Mouse (Mus musculus) myocyte (in vitro differentiated cells): ENCODE measurements at regions not wholly inside any gene's neighbourhood (a gene's known extent, or its start where the extent isn't known, plus 50 kb on each side); places are given as distances from the start of the nearest gene placed in this dataset.

Experiments
- H3K27me3 ChIP-seq: one replicate; pipeline ENCODE4 v1.6.1; 2011; ENCODE audit not compliant: control insufficient read depth, insufficient read depth, insufficient read length
- H3K36me3 ChIP-seq: one replicate; pipeline ENCODE4 v1.6.1; 2011; ENCODE audit not compliant: control insufficient read depth, insufficient read depth
- H3K4me2 ChIP-seq: one replicate; pipeline ENCODE4 v1.6.1; 2011; ENCODE audit warnings: low read depth, control low read depth
- H3K4me3 ChIP-seq: one replicate; pipeline ENCODE4 v1.5.1; 2011; ENCODE audit warnings: mild to moderate bottlenecking, control low read depth, moderate library complexity
- H3K79me2 ChIP-seq: one replicate; pipeline ENCODE4 v1.6.1; 2011; ENCODE audit not compliant: control insufficient read depth, insufficient read depth
- H3ac ChIP-seq: one replicate; pipeline ENCODE4 v1.6.1; 2011; ENCODE audit not compliant: control insufficient read depth, insufficient read length
- CEBPB ChIP-seq: IDR thresholded peaks from 2 replicates; pipeline ENCODE4 v1.6.1; 2011; ENCODE audit warnings: mild to moderate bottlenecking, moderate library complexity; ENCODE audit not compliant: poor library complexity, insufficient read depth, severe bottlenecking
- E2F4 ChIP-seq: IDR thresholded peaks from one replicate; pipeline ENCODE4 v1.6.1; 2011; ENCODE audit warnings: mild to moderate bottlenecking, control low read depth, moderate library complexity; ENCODE audit not compliant: insufficient read depth
- MAX ChIP-seq: IDR thresholded peaks from one replicate; pipeline ENCODE4 v1.6.1; 2011; ENCODE audit warnings: low read depth, mild to moderate bottlenecking, control low read depth
- MYOD1 ChIP-seq, 3 experiments: IDR thresholded peaks; one replicate each; pipeline ENCODE4 v1.6.1; 2011; ENCODE audit warnings: control low read depth in 2 of 3, low read depth in 2 of 3, mild to moderate bottlenecking in 2 of 3, moderate library complexity in 1 of 3; ENCODE audit not compliant: insufficient read length in 2 of 3, control insufficient read depth in 1 of 3
- MYOG ChIP-seq, 3 experiments: IDR thresholded peaks; one replicate each; pipeline ENCODE4 v1.6.1; 2011; ENCODE audit warnings: control low read depth in 2 of 3, low read depth in 2 of 3, mild to moderate bottlenecking in 2 of 3; ENCODE audit not compliant: insufficient read length in 2 of 3, control insufficient read depth in 1 of 3, insufficient read depth in 1 of 3
- POLR2A ChIP-seq: IDR thresholded peaks from one replicate; pipeline ENCODE4 v1.6.1; 2011; ENCODE audit warnings: low read depth, mild to moderate bottlenecking, control low read depth, moderate library complexity; ENCODE audit not compliant: insufficient read length
- POLR2AphosphoS2 ChIP-seq: IDR thresholded peaks from one replicate; pipeline ENCODE4 v1.6.1; 2011; ENCODE audit warnings: low read depth, control low read depth; ENCODE audit not compliant: insufficient read length
- REST ChIP-seq: IDR thresholded peaks from one replicate; pipeline ENCODE4 v1.6.1; 2011; ENCODE audit warnings: mild to moderate bottlenecking, control low read depth, moderate library complexity; ENCODE audit not compliant: insufficient read depth, insufficient read length
- SRF ChIP-seq: IDR thresholded peaks from one replicate; pipeline ENCODE4 v1.6.1; 2011; ENCODE audit warnings: low read depth; ENCODE audit not compliant: control insufficient read depth, insufficient read length
- TCF12 ChIP-seq: IDR thresholded peaks from one replicate; pipeline ENCODE4 v1.6.1; 2011; ENCODE audit warnings: mild to moderate bottlenecking, control low read depth; ENCODE audit not compliant: poor library complexity, insufficient read depth, severe bottlenecking
- TCF3 ChIP-seq: IDR thresholded peaks from one replicate; pipeline ENCODE4 v1.6.1; 2011; ENCODE audit warnings: low read depth, control low read depth; ENCODE audit not compliant: insufficient read length
- USF1 ChIP-seq: IDR thresholded peaks from one replicate; pipeline ENCODE4 v1.6.1; 2011; ENCODE audit warnings: low read depth, mild to moderate bottlenecking, control low read depth, moderate library complexity

- H3ac ChIP-seq = no peak overlapping the region
- no peak overlapping the region for H3K4me2 ChIP-seq
- TF ChIP-seq SRF = no peak
- H3K79me2 ChIP-seq = no peaks in the 10 kb centered on the region
- no peaks in the 10 kb centered on the region for H3K36me3 ChIP-seq
- no peak overlapping the region for H3K4me3 ChIP-seq
- H3K27me3 ChIP-seq = no peaks in the 10 kb centered on the region
Observed at GRCm38 (mm10) chr19:26966055-26966760, 80.5 kb downstream of the Gm815 start.

GRCm38 (mm10) chr19:26973058-26973457, 87.4 kb downstream of the Gm815 start:
- Histone ChIP-seq H3K27me3 (no peaks in the 10 kb centered on the region), H3K4me2 (no peak overlapping the region), H3K79me2 (no peaks in the 10 kb centered on the region), H3K4me3 (no peak overlapping the region), H3ac (no peak overlapping the region), H3K36me3 (no peaks in the 10 kb centered on the region)
- TF ChIP-seq TCF3 (no peak), TCF12 (no peak), MYOG (IDR thresholded peaks at IDR 0.05; ENCODE audit: control insufficient read depth in 1 of 3, insufficient read depth in 1 of 3, insufficient read length in 2 of 3, low read depth in 2 of 3) (no peak), MYOD1 (IDR thresholded peaks at IDR 0.05; ENCODE audit: control insufficient read depth in 1 of 3, insufficient read length in 2 of 3, low read depth in 2 of 3) (no peak), USF1 (no peak), POLR2A (no peak), POLR2AphosphoS2 (no peak), REST (no peak), SRF (no peak), E2F4 (no peak), MAX (no peak), CEBPB (no peak)

- TF ChIP-seq MYOG (IDR thresholded peaks at IDR 0.05; ENCODE audit: control insufficient read depth in 1 of 3, insufficient read depth in 1 of 3, insufficient read length in 2 of 3, low read depth in 2 of 3) (no peak), MAX (no peak), MYOD1 (IDR thresholded peaks at IDR 0.05; ENCODE audit: control insufficient read depth in 1 of 3, insufficient read length in 2 of 3, low read depth in 2 of 3) (no peak), USF1 (no peak), SRF (no peak), E2F4 (no peak), TCF12 (no peak), REST (no peak), POLR2AphosphoS2 (no peak), TCF3 (no peak), CEBPB (no peak), POLR2A (no peak)
- Histone ChIP-seq H3K4me3 (no peak overlapping the region), H3K27me3 (no peaks in the 10 kb centered on the region), H3K4me2 (no peak overlapping the region), H3K36me3 (no peaks in the 10 kb centered on the region), H3K79me2 (no peaks in the 10 kb centered on the region), H3ac (no peak overlapping the region)
Observed at GRCm38 (mm10) chr19:26973773-26974548, 88.3 kb downstream of the Gm815 start.

GRCm38 (mm10) chr19:26974576-26975204, 89.0 kb downstream of the Gm815 start:
- Histone ChIP-seq H3K79me2 (no peaks in the 10 kb centered on the region), H3ac (no peak overlapping the region)
- TF ChIP-seq E2F4 = no peak
- no peak for TF ChIP-seq TCF12
- TF ChIP-seq TCF3 = no peak
- TF ChIP-seq REST = no peak
- TF ChIP-seq USF1 = no peak
- no peak for TF ChIP-seq MYOG (IDR thresholded peaks at IDR 0.05; ENCODE audit: control insufficient read depth in 1 of 3, insufficient read depth in 1 of 3, insufficient read length in 2 of 3, low read depth in 2 of 3)
- TF ChIP-seq POLR2AphosphoS2 = no peak
- no peak for TF ChIP-seq CEBPB
- no peak for TF ChIP-seq SRF
- TF ChIP-seq POLR2A = no peak
- no peak for TF ChIP-seq MYOD1 (IDR thresholded peaks at IDR 0.05; ENCODE audit: control insufficient read depth in 1 of 3, insufficient read length in 2 of 3, low read depth in 2 of 3)
- TF ChIP-seq MAX = no peak

More at GRCm38 (mm10) chr19:26974576-26975204, 89.0 kb downstream of the Gm815 start:
- Histone ChIP-seq H3K4me2 (no peak overlapping the region), H3K27me3 (no peaks in the 10 kb centered on the region), H3K4me3 (no peak overlapping the region), H3K36me3 (no peaks in the 10 kb centered on the region)
